Mouse (Mus musculus): ENCODE measurements around the gene Gm20683.
"Not testable (repeated sequence)": the region's sequence is repeated elsewhere in the genome, so short reads cannot be mapped to it uniquely, and the experiment has no call there.

Gm20683 gene

GRCm38 (mm10) chr17:25874148-25874720 lies 32.7 kb upstream of the Gm20683 start:
- DNase-seq (ENCODE audit: low spot score), result no peak

DNA sequence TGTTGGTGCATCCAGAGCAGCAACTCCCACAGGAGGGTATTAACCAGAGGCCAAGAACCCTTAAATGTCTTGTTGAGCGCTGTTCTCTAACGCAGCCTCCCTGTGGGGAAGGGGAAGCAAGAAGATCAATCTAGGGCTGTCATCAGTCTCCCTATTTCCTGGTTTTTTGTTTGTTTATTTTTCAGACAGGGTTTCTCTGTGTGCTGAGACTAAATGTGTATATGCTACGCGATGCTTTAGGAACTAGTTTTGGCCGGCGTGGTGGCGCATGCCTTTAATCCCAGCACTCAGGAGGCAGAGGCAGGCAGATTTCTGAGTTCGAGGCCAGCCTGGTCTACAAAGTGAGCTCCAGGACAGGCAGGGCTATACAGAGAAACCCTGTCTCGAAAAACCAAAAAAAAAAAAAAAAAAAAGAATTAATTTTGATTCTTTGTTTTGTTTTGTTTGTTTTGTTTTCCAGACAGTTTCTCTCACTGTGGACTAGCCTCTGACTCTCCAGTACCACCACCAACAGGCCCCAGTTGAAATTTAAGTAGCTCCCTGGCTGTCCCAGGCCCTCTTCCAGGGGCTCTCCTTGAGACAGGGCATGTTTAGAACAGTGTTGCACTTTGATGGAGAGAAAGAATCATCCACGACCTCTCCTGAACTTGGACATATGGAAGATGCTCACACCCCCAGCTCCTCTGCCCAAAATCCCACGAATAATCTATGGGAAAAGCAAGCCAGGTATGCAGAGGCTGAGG lies 32.0 kb upstream of the Gm20683 start:
- no peak for DNase-seq (ENCODE audit: low spot score)

DNA sequence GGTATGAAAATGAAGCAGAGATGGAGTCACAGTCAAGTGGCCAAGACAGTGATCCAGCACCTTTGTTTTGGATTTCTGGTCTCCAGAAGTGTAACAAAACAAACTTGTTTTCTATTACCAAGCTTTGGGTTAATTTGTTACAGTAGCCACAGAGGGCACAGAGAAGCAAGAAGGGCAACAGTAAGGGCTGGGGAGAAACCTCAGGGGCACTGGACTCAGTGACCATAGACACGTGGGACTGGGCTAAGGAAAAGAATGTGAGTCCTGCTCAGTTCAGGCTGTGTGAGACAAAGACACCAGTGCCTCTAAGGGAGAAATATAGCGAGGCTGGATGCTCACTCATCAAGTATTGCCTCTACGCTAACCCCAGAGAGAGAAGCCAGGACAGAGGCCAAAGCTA lies 31.1 kb upstream of the Gm20683 start:
- no peak for DNase-seq (ENCODE audit: low spot score)

DNA sequence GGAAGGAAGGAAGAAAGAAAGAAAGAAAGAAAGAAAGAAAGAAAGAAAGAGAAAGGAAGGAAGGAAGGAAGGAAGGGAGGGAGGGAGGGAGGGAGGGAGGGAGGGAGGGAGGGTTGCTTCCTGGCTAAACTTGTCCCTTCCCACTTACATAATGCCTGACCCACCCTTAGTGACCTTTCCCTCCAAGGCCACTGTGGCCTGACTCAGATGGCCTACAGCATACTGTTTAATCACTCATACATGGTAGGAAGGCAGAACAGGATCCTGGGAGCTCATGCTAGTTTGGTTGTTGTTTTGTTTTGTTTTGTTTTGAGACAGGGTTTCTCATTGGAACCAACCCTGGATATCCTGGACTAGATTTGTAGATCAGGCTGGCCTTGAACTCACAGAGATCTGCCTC lies 30.0 kb upstream of the Gm20683 start:
- not testable (repeated sequence) for DNase-seq (ENCODE audit: low spot score)

DNA sequence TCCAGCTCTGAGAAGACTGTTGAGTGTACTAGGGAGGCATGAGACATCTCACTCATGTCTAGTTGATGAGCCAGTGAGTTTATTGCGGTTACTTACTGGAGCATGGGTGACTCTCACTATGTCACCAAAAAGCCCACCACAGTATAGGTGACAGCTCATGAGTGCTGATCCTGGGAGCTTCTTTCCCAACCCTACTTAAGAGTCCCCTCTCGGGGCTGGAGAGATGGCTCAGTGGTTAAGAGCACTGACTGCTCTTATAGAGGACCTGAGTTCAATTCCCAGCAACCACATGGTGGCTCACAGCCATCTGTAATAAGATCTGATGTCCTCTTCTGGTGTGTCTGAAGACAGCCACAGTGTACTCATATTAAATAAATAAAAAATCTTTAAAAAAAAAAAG lies 28.4 kb upstream of the Gm20683 start:
- DNase-seq (ENCODE audit: low spot score), result no peak

DNA sequence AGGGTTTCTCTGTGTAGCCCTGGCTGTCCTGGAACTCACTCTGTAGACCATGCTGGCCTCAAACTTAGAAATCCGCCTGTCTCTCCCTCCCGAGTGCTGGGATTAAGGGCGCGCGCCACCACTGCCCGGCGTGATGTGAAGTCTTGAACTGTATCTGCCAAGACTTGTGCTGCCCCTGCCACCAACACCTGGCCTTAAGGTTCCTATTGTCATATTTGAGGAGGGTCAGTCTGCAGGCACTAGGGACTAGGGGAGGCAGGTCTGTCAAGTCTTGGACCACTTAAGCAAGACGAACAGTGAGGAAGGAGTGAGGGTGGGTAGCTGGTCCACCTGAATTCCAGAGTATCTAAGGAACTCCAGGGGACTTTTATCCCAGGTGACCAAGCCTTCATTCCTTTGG lies 27.9 kb upstream of the Gm20683 start:
- no peak for DNase-seq (ENCODE audit: low spot score)

GRCm38 (mm10) chr17:25868601-25869191 lies 27.1 kb upstream of the Gm20683 start, which contains the start of gene Mcrip2:
TSS of gene Mcrip2 (minus strand) at chr17:25868764.
- DNase-seq (ENCODE audit: low spot score), result peak; percentile 85

DNA sequence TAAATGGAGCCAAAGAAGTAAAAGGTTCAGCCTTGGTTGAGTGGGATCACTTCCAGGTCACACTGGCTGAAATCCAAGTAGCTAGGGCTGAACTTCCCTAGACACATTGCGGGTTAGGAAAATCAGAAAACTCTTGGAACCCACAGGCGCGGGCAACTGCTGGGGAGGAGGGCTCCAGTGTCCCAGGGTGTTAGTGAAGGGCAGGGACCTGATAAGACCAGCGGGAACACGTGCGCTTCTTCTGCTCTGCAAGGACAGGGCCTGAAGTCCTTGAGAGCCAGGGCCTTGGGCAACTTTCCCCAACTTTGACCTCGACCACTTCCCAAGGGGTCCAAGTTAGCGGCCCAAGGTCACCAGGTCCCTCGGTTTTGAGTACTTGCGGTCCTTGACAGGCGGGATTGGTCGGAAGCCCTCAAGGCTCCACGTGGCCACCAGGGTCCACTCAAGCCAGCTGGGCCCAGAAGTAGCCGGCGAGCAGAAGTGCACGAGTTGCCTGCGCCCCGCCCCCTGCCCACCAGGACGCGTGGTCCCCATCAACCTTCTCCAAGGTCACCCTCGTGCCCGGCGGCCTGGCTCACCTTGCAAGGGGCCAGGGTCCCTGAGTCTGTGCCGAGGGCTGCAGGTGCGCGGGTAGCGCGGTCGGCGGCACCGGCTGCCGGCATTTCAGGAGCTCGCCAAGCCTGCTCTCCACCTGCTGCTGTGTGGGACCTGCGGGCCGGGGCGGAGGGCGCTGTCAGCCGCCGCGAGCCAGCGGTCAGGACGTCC lies 26.5 kb upstream of the Gm20683 start:
- DNase-seq (ENCODE audit: low spot score), result peak; percentile 76

DNA sequence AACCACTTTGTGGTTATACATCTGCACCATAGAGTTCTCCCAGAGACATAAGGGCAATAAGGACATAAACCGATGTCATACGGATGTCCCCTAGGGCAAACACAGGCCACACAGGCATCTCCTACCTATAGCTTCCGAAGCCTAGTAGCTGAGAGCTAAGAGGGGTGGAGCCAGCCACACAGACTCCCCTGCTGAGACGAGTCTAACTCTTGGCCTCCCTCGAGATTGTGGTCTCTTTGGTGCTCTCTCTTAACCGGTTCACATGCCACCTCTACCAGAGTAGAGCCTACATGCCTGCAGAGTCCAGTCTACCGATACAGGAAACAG lies 25.9 kb upstream of the Gm20683 start:
- no peak for DNase-seq (ENCODE audit: low spot score)

DNA sequence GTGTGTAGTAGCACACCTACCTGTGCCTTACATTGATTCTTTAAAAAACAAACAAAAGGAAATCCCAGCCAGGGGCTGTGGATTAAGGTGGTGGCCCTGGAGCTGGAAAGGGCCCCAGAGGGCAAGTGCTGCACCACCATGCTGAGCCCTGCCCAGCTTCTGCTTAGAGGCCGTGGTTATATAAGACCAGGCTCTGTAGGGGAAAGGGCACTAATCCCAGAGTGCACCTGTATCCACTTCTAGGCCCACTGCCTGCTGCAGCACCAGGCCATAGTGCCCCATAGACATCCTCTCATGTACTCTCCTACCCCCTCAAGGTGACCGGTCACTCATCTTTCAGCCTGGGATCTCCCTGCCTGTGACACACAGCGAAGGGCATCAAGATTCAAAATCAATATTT lies 24.6 kb upstream of the Gm20683 start:
- DNase-seq (ENCODE audit: low spot score), result no peak

DNA sequence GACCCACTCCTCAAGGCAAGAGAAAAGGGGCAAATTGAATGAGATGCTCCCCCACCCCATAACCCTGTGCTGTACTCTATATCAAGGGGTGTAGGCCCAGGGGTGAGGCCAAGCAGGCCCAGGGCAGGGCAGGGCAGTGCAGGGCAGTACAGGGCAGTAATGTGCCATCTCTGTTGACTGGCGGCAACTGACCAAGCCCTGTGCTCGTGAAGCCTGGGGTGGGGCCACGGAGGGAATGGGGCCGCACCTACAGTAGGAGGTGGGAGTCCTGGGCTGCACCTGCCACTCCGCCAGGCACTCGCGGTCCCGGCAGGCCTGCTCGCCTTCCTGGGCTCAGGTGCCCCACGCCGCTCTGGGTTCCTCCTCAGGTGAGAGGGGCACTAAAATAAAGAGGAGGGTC lies 23.7 kb upstream of the Gm20683 start:
- DNase-seq (ENCODE audit: low spot score), result no peak

- DNase-seq (ENCODE audit: low spot score), result no peak
Observed at GRCm38 (mm10) chr17:25864311-25864710, 22.7 kb upstream of the Gm20683 start.

DNA sequence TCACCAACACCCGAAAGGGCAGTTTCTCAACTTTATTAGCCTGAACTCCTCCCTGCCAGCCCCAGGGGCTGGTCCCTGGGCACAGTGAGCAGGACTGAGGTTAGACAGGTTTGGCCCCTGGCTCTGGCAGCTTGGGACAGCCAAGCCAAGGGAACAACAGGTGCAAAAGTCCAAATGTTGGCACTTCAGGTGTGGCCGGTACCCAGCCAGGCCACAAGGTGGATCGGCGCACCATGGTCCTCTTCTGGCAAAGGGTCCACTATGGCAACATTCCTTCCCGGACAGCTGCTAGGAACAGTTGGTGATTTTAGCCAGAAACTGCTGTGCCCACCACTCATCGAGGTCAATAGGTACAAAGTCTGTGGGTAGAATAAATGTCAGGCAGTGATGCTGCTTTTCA lies 22.1 kb upstream of the Gm20683 start:
- no peak for DNase-seq (ENCODE audit: low spot score)

- no peak for DNase-seq (ENCODE audit: low spot score)
Observed at GRCm38 (mm10) chr17:25861704-25862612, 20.4 kb upstream of the Gm20683 start.

DNA sequence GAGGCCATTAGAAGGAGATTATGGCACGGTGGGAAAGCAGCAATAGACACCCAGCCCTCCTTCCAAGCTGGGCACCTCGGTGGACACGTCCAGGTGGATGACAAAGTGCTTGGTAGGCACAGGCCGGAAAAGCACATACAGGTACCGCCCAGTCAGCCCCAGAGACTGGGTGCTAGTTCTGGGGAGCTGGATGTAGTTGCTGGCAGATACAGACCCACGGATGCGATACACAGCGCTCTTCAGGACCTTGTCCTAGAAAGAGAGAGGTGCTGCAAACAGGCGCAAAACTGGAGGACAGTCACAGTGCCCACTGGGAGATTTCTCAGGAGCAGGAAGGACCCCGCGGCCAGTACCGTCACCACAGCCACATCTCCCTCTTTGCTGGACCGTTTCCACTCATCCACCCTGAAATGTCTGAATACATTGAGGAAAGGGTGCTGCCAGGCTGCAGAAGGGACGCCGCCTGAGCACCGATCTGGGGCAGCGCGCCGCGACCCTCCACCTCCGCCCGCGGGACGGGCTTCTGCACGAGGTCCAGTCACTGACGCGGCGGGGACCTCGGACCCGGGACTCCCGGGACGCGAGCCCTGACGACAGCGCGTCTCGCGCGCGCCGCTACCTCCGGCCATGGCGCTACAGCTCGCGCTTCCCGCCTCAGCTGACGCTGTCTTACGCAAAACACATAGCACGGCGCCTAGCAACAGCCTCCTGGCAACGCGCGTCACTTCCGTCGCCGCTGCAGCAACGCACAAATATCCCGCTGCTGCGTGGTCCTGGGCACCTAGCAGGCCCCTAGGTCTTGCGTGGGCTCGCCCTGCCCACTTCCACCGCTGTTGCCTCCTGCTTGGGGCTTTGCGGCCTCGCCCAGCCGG lies 19.5 kb upstream of the Gm20683 start, which contains the start of gene Wdr90:
Gene Wdr90, minus strand, starts transcription at position 670 of the 872 bp plus-strand sequence.
- peak; percentile 91 for DNase-seq (ENCODE audit: low spot score)

DNA sequence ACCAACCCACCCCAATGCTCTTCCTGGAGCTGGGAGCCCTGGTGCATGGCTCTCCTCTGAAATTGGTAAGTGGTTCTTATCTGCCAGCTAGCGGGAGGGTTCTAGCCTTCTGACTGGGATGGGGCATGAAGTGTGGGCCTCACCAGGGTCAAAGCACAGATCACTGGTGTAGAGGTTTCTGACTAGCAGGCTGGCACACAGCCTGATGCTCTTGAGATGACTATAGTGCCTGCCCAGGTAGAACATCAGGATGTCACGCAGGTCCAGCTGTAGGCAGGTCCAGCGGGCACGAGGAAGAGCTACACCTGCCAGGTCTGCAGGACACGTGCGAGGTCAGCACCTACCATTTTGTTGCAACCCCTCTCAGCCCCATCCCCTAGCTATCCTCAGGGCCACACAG lies 18.7 kb upstream of the Gm20683 start:
- no peak for DNase-seq (ENCODE audit: low spot score)

- DNase-seq (ENCODE audit: low spot score), result peak; percentile 94
Observed at GRCm38 (mm10) chr17:25844396-25844901, 2.9 kb upstream of the Gm20683 start, which contains the start of gene Rhot2. TSS of gene Rhot2 (minus strand) at chr17:25844851.

DNA sequence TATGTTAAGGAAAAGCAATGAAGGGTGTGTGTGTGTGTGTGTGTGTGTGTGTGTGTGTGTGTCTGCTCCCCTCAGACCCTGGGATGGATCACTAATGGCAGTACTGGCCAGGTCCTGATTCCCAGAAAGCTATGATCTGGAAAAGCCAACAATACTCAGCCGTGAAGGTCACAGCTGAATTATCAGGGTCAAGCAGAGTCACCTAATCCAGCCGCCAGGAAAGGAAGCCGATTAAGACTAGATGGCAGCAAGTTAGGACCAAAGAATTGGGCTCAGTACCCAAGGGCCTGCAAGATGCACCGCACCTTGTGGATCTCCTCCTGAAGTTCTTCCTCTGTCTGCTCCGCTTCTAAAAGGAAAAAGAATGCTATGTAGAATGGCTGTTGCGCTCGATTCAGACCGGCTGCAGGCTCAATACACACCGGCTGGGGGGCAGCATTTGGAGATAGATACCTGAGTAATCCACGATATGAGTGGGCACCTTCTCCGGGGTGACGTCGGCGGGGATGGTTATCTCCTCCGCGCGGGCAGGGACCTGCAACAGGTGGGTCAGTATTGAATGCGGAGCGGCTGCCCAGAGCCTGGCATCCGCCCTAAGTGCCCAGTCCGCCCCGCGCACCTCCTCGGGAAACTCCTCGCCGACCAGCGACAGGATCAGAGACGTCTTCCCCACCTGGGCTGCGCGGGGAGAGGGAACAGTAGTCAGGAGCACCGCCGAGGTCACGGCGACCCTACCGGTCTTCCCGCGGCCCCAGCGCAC lies 2.3 kb upstream of the Gm20683 start:
- no peak for DNase-seq (ENCODE audit: low spot score)

- no peak for DNase-seq (ENCODE audit: low spot score)
Observed at GRCm38 (mm10) chr17:25843122-25843521, 1.6 kb upstream of the Gm20683 start.

DNA sequence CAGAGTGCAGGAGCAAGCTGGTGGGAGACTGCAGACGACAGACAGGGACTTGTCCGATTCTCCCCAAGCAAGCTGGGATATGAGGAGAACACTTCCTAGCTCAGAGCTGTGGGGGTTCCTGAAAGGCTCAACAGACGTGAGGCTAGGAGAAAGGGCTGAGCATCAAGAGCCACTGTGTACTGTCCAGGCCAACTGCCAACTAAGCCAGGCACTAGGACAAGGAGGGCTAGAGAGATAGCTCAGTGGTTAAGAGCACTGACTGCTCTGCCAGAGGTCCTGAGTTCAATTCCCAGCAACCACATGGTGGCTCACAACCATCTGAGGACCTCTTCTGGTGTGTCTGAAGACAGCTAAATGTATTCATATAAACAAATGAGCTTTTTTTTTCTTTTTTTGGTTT lies 946 bp upstream of the Gm20683 start:
- DNase-seq (ENCODE audit: low spot score), result no peak

Measured in ovary, postnatal 36 days (tissue).